Mouse (Mus musculus): ENCODE data around the gene Cflar. TPM values are rescaled to one million over a fixed set of nuclear protein-coding genes. Genes with fewer than 3 reads are reported as not detected.

Cflar gene
- polyA plus RNA-seq, 1 experiment from 2014 or later = 16.8 TPM

DNA sequence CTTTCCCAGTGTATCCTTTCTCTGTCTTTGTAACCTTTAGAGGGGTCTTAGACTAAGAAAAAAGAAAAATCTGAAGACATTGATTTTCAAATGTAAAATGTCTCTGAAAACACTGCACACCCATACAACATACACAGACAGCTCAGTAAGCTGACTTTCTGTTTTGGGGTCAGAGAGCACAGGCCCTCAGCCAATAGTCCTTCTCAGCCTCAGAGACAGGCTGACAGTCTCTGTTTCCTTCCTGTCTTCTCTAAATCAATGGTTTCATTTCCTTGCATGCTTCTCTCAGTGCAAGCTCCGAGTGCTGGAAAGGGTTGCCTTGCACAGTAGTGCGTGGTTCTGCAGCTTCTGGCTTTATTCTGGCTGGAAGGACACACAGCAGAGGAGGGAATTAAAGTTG lies 62.6 kb downstream of the Cflar start:
- no peak overlapping the region for H3K4me3 ChIP-seq (ENCODE audit: low read length)
- H3K27ac ChIP-seq (ENCODE audit: low read depth, low read length) = no peak overlapping the region
- WGBS = 62% methylated on average over 2 of the region's 2 CpGs
- H3K4me1 ChIP-seq (ENCODE audit: control insufficient read depth, insufficient read depth, low read depth, low read length) = no peaks in the 10 kb centered on the region
- no peak overlapping the region for H3K4me2 ChIP-seq (ENCODE audit: low read length)
- H3K36me3 ChIP-seq (ENCODE audit: control insufficient read depth, insufficient read depth, low read length) = no peaks in the 10 kb centered on the region
- no peak for ATAC-seq
- H3K9me3 ChIP-seq (ENCODE audit: control insufficient read depth, low read length) = no peaks in the 10 kb centered on the region
- H3K9ac ChIP-seq (ENCODE audit: low read depth, low read length) = no peak overlapping the region
- no peaks in the 10 kb centered on the region for H3K27me3 ChIP-seq (replicated peaks; ENCODE audit: control insufficient read depth, insufficient read depth, low read length)

DNA sequence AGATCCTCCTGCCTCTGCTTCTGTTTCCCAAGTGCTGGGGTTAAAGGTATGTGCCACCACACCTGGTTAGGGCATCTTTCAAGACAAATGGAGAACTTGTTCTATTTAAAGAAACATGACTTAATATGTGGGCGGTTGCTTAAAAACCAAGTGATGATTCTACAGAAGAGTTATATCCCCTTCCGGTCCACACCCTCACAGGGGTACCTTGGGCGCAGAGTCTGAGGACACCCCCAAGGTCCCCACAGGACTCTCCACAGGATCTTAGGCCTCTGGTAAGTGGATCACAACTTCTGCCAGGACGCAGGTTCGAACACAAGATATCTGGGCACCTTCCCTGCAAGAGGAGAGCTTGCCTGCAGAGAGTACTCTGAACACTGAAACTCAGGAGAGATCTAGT lies 64.1 kb downstream of the Cflar start:
- no peak for ATAC-seq
- 91% methylated on average over 5 of the region's 5 CpGs for WGBS

DNA sequence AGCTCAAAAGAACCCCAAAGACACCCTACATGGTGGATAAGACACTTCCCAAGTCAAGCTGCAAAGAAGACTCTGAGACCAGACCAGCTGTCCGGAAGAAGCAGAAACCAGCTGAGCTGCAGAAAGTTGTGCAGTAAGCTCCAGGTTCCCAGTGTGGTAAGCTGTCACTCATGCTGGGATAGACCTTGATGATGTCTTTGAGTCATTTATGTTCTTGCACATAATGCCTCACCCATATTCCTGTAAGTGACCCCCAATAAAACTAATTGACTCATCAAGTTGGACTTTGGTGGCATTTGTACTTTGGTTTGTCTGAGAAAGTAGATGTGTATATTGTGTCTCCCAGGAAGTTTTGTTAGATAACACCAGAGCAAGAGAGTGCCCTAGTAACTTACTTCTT lies 66.3 kb downstream of the Cflar start:
- H3K4me1 ChIP-seq (ENCODE audit: control insufficient read depth, insufficient read depth, low read depth, low read length) = no peaks in the 10 kb centered on the region
- no peaks in the 10 kb centered on the region for H3K36me3 ChIP-seq (ENCODE audit: control insufficient read depth, insufficient read depth, low read length)
- no peaks in the 10 kb centered on the region for H3K9me3 ChIP-seq (ENCODE audit: control insufficient read depth, low read length)
- no peak overlapping the region for H3K4me2 ChIP-seq (ENCODE audit: low read length)
- WGBS = 88% methylated on average over 1 of the region's 1 CpGs
- H3K9ac ChIP-seq (ENCODE audit: low read depth, low read length) = no peak overlapping the region
- H3K27me3 ChIP-seq (replicated peaks; ENCODE audit: control insufficient read depth, insufficient read depth, low read length) = no peaks in the 10 kb centered on the region
- no peak for ATAC-seq
- no peak overlapping the region for H3K27ac ChIP-seq (ENCODE audit: low read depth, low read length)
- H3K4me3 ChIP-seq (ENCODE audit: low read length) = no peak overlapping the region

More for the DNA sequence above, 64.1 kb downstream of the Cflar start:
- Histone ChIP-seq H3K27me3 (replicated peaks; ENCODE audit: control insufficient read depth, insufficient read depth, low read length) (no peaks in the 10 kb centered on the region), H3K4me2 (ENCODE audit: low read length) (no peak overlapping the region), H3K4me1 (ENCODE audit: control insufficient read depth, insufficient read depth, low read depth, low read length) (no peaks in the 10 kb centered on the region), H3K9ac (ENCODE audit: low read depth, low read length) (no peak overlapping the region), H3K27ac (ENCODE audit: low read depth, low read length) (no peak overlapping the region), H3K36me3 (ENCODE audit: control insufficient read depth, insufficient read depth, low read length) (no peaks in the 10 kb centered on the region), H3K9me3 (ENCODE audit: control insufficient read depth, low read length) (no peaks in the 10 kb centered on the region), H3K4me3 (ENCODE audit: low read length) (no peak overlapping the region)

DNA sequence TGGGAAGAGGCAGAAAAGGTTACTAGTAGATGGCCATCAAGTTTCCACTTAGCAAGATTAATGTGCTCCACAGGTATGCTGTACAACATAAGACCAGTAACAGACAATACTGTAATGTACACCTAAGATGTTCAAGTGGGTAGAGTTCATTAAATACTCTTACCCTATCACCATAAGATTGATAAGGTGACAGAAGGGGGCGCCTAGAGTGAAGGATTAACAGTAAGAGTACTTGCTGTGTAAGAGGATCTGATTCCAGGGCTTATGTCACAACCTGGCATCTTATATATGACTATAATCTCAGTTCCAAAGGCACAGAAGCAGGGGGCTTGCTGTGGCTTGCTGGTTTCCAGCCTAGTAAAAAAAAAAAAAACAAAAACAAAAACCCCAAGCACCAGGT lies 66.9 kb downstream of the Cflar start:
- Histone ChIP-seq H3K4me1 (ENCODE audit: control insufficient read depth, insufficient read depth, low read depth, low read length) (no peaks in the 10 kb centered on the region), H3K27ac (ENCODE audit: low read depth, low read length) (no peak overlapping the region), H3K4me3 (ENCODE audit: low read length) (no peak overlapping the region), H3K27me3 (replicated peaks; ENCODE audit: control insufficient read depth, insufficient read depth, low read length) (no peaks in the 10 kb centered on the region), H3K4me2 (ENCODE audit: low read length) (no peak overlapping the region), H3K9me3 (ENCODE audit: control insufficient read depth, low read length) (no peaks in the 10 kb centered on the region), H3K9ac (ENCODE audit: low read depth, low read length) (no peak overlapping the region), H3K36me3 (ENCODE audit: control insufficient read depth, insufficient read depth, low read length) (no peaks in the 10 kb centered on the region)
- no peak for ATAC-seq
- WGBS = 12% methylated on average over 1 of the region's 1 CpGs

DNA sequence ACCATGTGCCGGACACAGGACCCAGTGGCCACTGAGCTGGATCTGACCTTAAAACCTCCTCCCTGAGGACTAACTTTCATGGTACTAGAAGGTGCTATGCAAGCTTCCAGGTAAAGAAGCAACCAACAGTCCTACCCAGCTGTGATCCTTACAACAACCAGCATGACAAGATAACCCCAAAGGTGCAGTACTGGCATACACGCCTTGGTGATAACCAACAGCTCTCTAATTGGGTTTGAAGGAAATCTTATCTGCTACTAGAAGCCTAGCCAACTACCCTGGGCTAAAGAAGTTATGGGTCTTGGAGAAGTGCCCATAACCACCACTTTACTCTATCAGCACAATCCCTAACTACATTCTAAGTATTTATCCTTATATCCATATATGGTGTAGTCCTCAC lies 75.0 kb downstream of the Cflar start:
- H3K27ac ChIP-seq (ENCODE audit: low read depth, low read length) = no peak overlapping the region
- no peaks in the 10 kb centered on the region for H3K27me3 ChIP-seq (replicated peaks; ENCODE audit: control insufficient read depth, insufficient read depth, low read length)
- no peaks in the 10 kb centered on the region for H3K9me3 ChIP-seq (ENCODE audit: control insufficient read depth, low read length)
- H3K4me2 ChIP-seq (ENCODE audit: low read length) = no peak overlapping the region
- 96% methylated on average over 2 of the region's 2 CpGs for WGBS
- no peaks in the 10 kb centered on the region for H3K4me1 ChIP-seq (ENCODE audit: control insufficient read depth, insufficient read depth, low read depth, low read length)
- H3K4me3 ChIP-seq (ENCODE audit: low read length) = no peak overlapping the region
- no peaks in the 10 kb centered on the region for H3K36me3 ChIP-seq (ENCODE audit: control insufficient read depth, insufficient read depth, low read length)
- ATAC-seq = no peak
- H3K9ac ChIP-seq (ENCODE audit: low read depth, low read length) = no peak overlapping the region

DNA sequence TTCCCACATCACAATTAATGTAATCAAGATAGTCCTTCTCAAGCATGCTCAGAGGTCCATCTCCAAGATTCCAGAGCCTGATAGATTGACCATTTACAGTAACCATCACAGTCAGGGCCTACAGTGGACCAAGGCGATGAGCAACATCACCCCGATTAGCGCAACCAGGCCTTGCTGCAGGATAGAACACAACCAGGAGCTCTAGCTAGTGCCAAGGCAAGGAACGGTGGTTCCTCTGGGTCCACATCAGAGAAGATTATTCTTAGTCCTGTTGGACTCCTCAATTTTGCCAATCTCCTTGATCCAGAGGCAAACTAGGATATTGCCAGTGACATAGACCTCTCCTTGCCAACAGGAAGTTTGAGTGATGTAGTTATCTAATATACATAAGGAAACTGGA lies 77.1 kb downstream of the Cflar start:
- no peak overlapping the region for H3K4me3 ChIP-seq (ENCODE audit: low read length)
- no peak overlapping the region for H3K9ac ChIP-seq (ENCODE audit: low read depth, low read length)
- H3K4me1 ChIP-seq (ENCODE audit: control insufficient read depth, insufficient read depth, low read depth, low read length) = no peaks in the 10 kb centered on the region
- H3K4me2 ChIP-seq (ENCODE audit: low read length) = no peak overlapping the region
- H3K36me3 ChIP-seq (ENCODE audit: control insufficient read depth, insufficient read depth, low read length) = no peaks in the 10 kb centered on the region
- H3K27ac ChIP-seq (ENCODE audit: low read depth, low read length) = no peak overlapping the region
- ATAC-seq = no peak
- WGBS = 98% methylated on average over 4 of the region's 4 CpGs
- H3K27me3 ChIP-seq (replicated peaks; ENCODE audit: control insufficient read depth, insufficient read depth, low read length) = no peaks in the 10 kb centered on the region
- no peaks in the 10 kb centered on the region for H3K9me3 ChIP-seq (ENCODE audit: control insufficient read depth, low read length)

DNA sequence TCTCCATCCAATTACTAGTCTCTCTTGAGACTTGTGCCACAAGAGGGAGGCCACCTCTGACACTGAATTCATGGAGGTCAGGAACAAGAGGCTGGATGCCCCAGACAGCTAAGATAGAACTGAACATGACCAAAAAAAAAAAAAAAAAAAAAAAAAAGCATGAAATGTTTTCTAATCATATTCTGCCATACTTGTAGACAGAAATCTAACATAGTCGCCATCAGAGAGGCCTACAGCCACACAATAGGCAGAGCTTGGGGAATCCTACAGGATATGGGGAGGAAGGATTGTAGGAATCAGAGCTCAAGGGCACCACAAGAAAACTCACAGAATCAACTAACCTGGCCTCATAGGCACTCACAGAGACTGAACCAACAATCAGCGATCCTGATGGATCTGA lies 83.4 kb downstream of the Cflar start:
- Histone ChIP-seq H3K4me1 (ENCODE audit: control insufficient read depth, insufficient read depth, low read depth, low read length) (peaks cover 7% of the 10 kb centered on the region), H3K9ac (ENCODE audit: low read depth, low read length) (no peak overlapping the region), H3K4me2 (ENCODE audit: low read length) (no peak overlapping the region; the same call in 1 of the 2 replicates), H3K27ac (ENCODE audit: low read depth, low read length) (no peak overlapping the region), H3K4me3 (ENCODE audit: low read length) (no peak overlapping the region), H3K9me3 (ENCODE audit: control insufficient read depth, low read length) (0 out of 2 replicates have a peak, but pooled peaks cover 2% of the 10 kb centered on the region), H3K27me3 (replicated peaks; ENCODE audit: control insufficient read depth, insufficient read depth, low read length) (no peaks in the 10 kb centered on the region; the same call in none of the 2 replicates), H3K36me3 (ENCODE audit: control insufficient read depth, insufficient read depth, low read length) (no peaks in the 10 kb centered on the region)
- WGBS = 56% methylated on average over 2 of the region's 2 CpGs
- no peak for ATAC-seq

DNA sequence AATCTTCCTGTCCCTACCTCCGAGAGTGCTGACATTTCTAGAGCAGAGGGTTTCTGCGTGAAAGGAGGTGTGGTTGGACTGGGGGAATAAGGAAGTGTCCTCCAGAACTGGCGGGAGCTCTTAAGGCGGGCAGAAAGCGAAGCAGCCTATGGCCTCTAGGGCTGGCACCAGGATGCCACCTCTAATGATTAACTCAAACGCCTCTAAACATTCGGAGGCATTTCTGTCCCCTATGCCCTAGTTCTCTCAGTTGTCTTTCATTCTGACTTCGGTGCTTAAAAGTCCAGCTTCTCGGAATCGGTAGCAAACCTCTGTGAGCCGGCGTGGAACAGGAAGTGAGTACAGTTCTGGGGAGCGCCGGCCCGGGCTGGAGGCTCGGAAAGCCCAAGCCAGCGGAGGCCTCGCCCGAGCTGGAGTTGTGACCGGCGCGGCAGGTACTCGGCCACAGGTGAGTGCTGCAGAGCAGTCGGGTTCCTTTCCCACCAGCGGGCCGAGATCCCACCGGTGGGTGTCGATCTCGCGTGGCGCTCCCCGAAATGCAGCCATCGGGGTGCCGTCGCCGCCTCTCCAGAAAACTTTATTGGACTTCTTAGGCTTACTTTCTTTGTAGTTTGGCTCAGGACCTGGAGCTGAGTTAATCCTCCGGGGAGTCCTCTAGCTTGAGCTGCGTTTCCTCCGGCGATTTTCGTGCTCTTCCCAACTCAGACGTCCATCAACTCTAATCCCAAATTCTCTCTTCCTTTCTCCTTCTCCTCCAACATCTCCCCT lies 84.2 kb downstream of the Cflar start, which contains the start of gene Casp8:
Gene Casp8, plus strand, starts transcription at position 84 of the 768 bp plus-strand sequence.
- peak within 1 kb of the TSS; percentile 56 for H3K4me3 ChIP-seq (ENCODE audit: low read length)
- H3K36me3 ChIP-seq (ENCODE audit: control insufficient read depth, insufficient read depth, low read length) = no peaks in the 10 kb centered on the region
- ATAC-seq = 0 out of 2 replicates have a peak, but pooled peaks have one; percentile 56
- H3K27me3 ChIP-seq (replicated peaks; ENCODE audit: control insufficient read depth, insufficient read depth, low read length) = no peaks in the 10 kb centered on the region; the same call in none of the 2 replicates
- H3K9me3 ChIP-seq (ENCODE audit: control insufficient read depth, low read length) = 0 out of 2 replicates have a peak, but pooled peaks cover 2% of the 10 kb centered on the region
- peaks cover 7% of the 10 kb centered on the region for H3K4me1 ChIP-seq (ENCODE audit: control insufficient read depth, insufficient read depth, low read depth, low read length)
- peak within 1 kb of the TSS; percentile 64 for H3K9ac ChIP-seq (ENCODE audit: low read depth, low read length)
- H3K4me2 ChIP-seq (ENCODE audit: low read length) = peak within 1 kb of the TSS; percentile 93
- H3K27ac ChIP-seq (ENCODE audit: low read depth, low read length) = peak within 1 kb of the TSS; percentile 48; the same call in 1 of the 2 replicates
- under 1% methylated on average over 42 of the region's 42 CpGs for WGBS

DNA sequence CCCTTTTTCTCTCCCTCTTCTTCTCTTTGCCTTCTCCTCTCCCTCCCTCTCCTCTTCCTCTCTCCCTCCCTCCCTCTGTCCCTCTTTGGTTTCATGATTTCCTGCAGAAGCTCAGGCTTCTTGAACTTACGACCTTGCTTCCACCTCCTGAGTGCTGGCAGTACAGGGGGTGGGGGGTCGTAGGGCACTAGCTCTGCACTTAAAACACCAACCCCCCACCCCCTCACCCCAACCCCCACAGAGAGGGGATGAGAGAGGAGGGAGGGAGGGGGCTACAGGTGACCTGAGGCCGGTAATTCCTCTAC lies 84.7 kb downstream of the Cflar start:
- peak overlapping the region; percentile 56 for H3K4me3 ChIP-seq (ENCODE audit: low read length)
- no peak for ATAC-seq
- no peak overlapping the region for H3K27ac ChIP-seq (ENCODE audit: low read depth, low read length)
- peak overlapping the region; percentile 64 for H3K9ac ChIP-seq (ENCODE audit: low read depth, low read length)
- whole genome bisulfite sequencing = 11% methylated on average over 3 of the region's 3 CpGs
- no peaks in the 10 kb centered on the region; the same call in none of the 2 replicates for H3K27me3 ChIP-seq (replicated peaks; ENCODE audit: control insufficient read depth, insufficient read depth, low read length)
- peaks cover 7% of the 10 kb centered on the region for H3K4me1 ChIP-seq (ENCODE audit: control insufficient read depth, insufficient read depth, low read depth, low read length)
- H3K4me2 ChIP-seq (ENCODE audit: low read length) = peak overlapping the region; percentile 93
- no peaks in the 10 kb centered on the region for H3K36me3 ChIP-seq (ENCODE audit: control insufficient read depth, insufficient read depth, low read length)
- 0 out of 2 replicates have a peak, but pooled peaks cover 2% of the 10 kb centered on the region for H3K9me3 ChIP-seq (ENCODE audit: control insufficient read depth, low read length)
